Mouse (Mus musculus) kidney, postnatal 4 days (tissue): ENCODE measurements at regions not wholly inside any gene's neighbourhood (a gene's known extent, or its start where the extent isn't known, plus 50 kb on each side); places are given as distances from the start of the nearest gene placed in this dataset.

ENCODE experiments used
- DNase-seq, 2 experiments: peaks; one replicate each; pipeline ENCODE4 v3.0.0; 2021; ENCODE audit warnings: mixed read lengths in 2 of 2

- no peak for DNase-seq
Measured at GRCm38 (mm10) chrX:13014051-13014450, 57.2 kb upstream of the Usp9x start.

GRCm38 (mm10) chrX:13013086-13013485, 58.2 kb upstream of the Usp9x start:
- no peak for DNase-seq

- no peak for DNase-seq
Measured at GRCm38 (mm10) chrX:12990777-12991176, 80.5 kb upstream of the Usp9x start.

- no peak for DNase-seq
Measured at GRCm38 (mm10) chrX:12977676-12978075, 93.6 kb upstream of the Usp9x start.

- no peak for DNase-seq
Measured at GRCm38 (mm10) chrX:12968979-12969746, 102.1 kb upstream of the Usp9x start.

GRCm38 (mm10) chrX:12959467-12960314, 111.6 kb upstream of the Usp9x start:
- DNase-seq = peak; percentile 3 to 21

GRCm38 (mm10) chrX:12958873-12959272, 112.4 kb upstream of the Usp9x start:
- no peak for DNase-seq

- DNase-seq = peak; percentile 46 to 66
Measured at GRCm38 (mm10) chrX:12950928-12951660, 120.2 kb upstream of the Usp9x start.

- DNase-seq = no peak
Measured at GRCm38 (mm10) chrX:12942451-12942850, 128.8 kb upstream of the Usp9x start.

GRCm38 (mm10) chrX:12936406-12937172, 134.7 kb upstream of the Usp9x start:
- DNase-seq = peak; percentile 50 to 64

GRCm38 (mm10) chrX:12933294-12933807, 137.9 kb upstream of the Usp9x start:
- no peak for DNase-seq

GRCm38 (mm10) chrX:12930242-12930641, 141.1 kb upstream of the Usp9x start:
- no peak for DNase-seq

GRCm38 (mm10) chrX:12927797-12928589, 143.3 kb upstream of the Usp9x start:
- DNase-seq = no peak

- DNase-seq = peak; percentile 2 to 12
Measured at GRCm38 (mm10) chrX:12924705-12925644, 146.3 kb upstream of the Usp9x start.

GRCm38 (mm10) chrX:12919576-12919975, 151.7 kb upstream of the Usp9x start:
- DNase-seq = no peak

GRCm38 (mm10) chrX:12917105-12917504, 154.2 kb upstream of the Usp9x start:
- DNase-seq = peak; percentile 53 to 63

GRCm38 (mm10) chrX:12916684-12917083, 154.6 kb upstream of the Usp9x start:
- DNase-seq = peak; percentile 16 to 38

- no peak for DNase-seq
Measured at GRCm38 (mm10) chrX:12900256-12900655, 138.4 kb upstream of the Med14 start.

- no peak for DNase-seq
Measured at GRCm38 (mm10) chrX:12891468-12891867, 129.6 kb upstream of the Med14 start.

- DNase-seq = no peak
Measured at GRCm38 (mm10) chrX:12889482-12889808, 127.6 kb upstream of the Med14 start.
